Mouse (Mus musculus) forebrain, postnatal 0 days (tissue): Measurements from ENCODE around the gene 1700028J19Rik. TPM values are rescaled to one million over a fixed set of nuclear protein-coding genes. Genes with fewer than 3 reads are reported as not detected.
"Not testable (repeated sequence)": the region's sequence is repeated elsewhere in the genome, so short reads cannot be mapped to it uniquely, and the experiment has no call there.

ENCODE experiments used
- ATAC-seq: fragments of 200-750 bp; cut with Nextera tagmentation; 2 replicates; pipeline ENCODE4 v1.8.0; 2017; ENCODE audit warnings: mild to moderate bottlenecking, moderate library complexity
- DNase-seq: peaks from one replicate; pipeline ENCODE4 v3.0.0-alpha.2; 2015
- H3K27ac ChIP-seq: fragments of 300-500 bp; sonication (generic); 2 replicates; pipeline ENCODE4 v1.5.1; 2014; ENCODE audit warnings: low read depth, mild to moderate bottlenecking, antibody characterized with exemption, low read length, moderate library complexity, mixed read lengths
- H3K27me3 ChIP-seq: fragments of 300-500 bp; sonication (generic); 2 replicates; pipeline ENCODE4 v1.6.1; 2014; ENCODE audit warnings: mild to moderate bottlenecking, low read length, mixed read lengths; ENCODE audit not compliant: insufficient read depth
- H3K36me3 ChIP-seq: fragments of 300-500 bp; sonication (generic); 2 replicates; pipeline ENCODE4 v1.6.1; 2014; ENCODE audit warnings: mild to moderate bottlenecking, moderate library complexity; ENCODE audit not compliant: insufficient read depth
- H3K4me1 ChIP-seq: fragments of 300-500 bp; sonication (generic); 2 replicates; pipeline ENCODE4 v1.6.1; 2014; ENCODE audit warnings: antibody characterized with exemption; ENCODE audit not compliant: insufficient read depth
- H3K4me2 ChIP-seq: fragments of 300-500 bp; sonication (generic); 2 replicates; pipeline ENCODE4 v1.6.1; 2014; ENCODE audit warnings: low read depth, mild to moderate bottlenecking, moderate library complexity
- H3K4me3 ChIP-seq: fragments of 300-500 bp; sonication (generic); 2 replicates; pipeline ENCODE4 v1.5.1; 2014; ENCODE audit warnings: low read depth, low read length, mixed read lengths
- H3K9ac ChIP-seq: fragments of 300-500 bp; sonication (generic); 2 replicates; pipeline ENCODE4 v1.6.1; 2014; ENCODE audit warnings: mild to moderate bottlenecking
- H3K9me3 ChIP-seq: fragments of 300-500 bp; sonication (generic); 2 replicates; pipeline ENCODE4 v1.6.1; 2016; ENCODE audit warnings: low read length
- CTCF ChIP-seq: sonication (generic); IDR thresholded peaks from 2 replicates; pipeline ENCODE4 v1.5.1; 2016; ENCODE audit warnings: antibody characterized with exemption, control low read depth, low read depth
- WGBS: fragments of 180-500 bp; shearing (Covaris S2); extraction: QIAGEN DNeasy Blood & Tissue Kit; methylation state at CpG from one replicate; pipeline ENCODE4 v1.1.7; 2014; 5-methylcytosine and 5-hydroxymethylcytosine counted together
- polyA plus RNA-seq: library from polyadenylated mRNA; unstranded; fragments of >200 nt; fragmentation: Nextera tagmentation; extraction: Ambion mirVana; gene quantifications from 2 replicates; pipeline ENCODE4 v1.2.1, GENCODE M21; 2015
- total RNA-seq: library from RNA; depleted of rRNA; stranded (reverse); fragments of >200 nt; gene quantifications from 2 replicates; pipeline ENCODE4 v1.2.3, GENCODE M21; 2014

1700028J19Rik gene
- total and polyA plus RNA-seq, 2 experiments from 2014 or later = 0.29 to 2.3 TPM

GRCm38 (mm10) chr7:44225076-44225475 lies 21.4 kb downstream of the 1700028J19Rik start, which contains the start of gene Klk1:
TSS of gene Klk1 (plus strand) at chr7:44225360.
- ATAC-seq (no peak), DNase-seq (no peak)
- TF ChIP-seq CTCF = no peak
- Histone ChIP-seq H3K4me3 (no peak within 1 kb of the TSS), H3K9me3 (no peaks in the 10 kb centered on the region), H3K4me2 (no peak within 1 kb of the TSS), H3K9ac (no peak within 1 kb of the TSS), H3K27ac (no peak within 1 kb of the TSS), H3K36me3 (no peaks in the 10 kb centered on the region), H3K27me3 (no peaks in the 10 kb centered on the region), H3K4me1 (no peaks in the 10 kb centered on the region)
- WGBS = 44% methylated on average over 1 of the region's 1 CpGs

- H3K9me3 ChIP-seq = not testable (repeated sequence)
- 77% methylated on average over 6 of the region's 6 CpGs for WGBS
Observed at GRCm38 (mm10) chr7:44222335-44222734, 24.2 kb downstream of the 1700028J19Rik start.

GRCm38 (mm10) chr7:44221601-44222000 lies 24.9 kb downstream of the 1700028J19Rik start:
- H3K4me1 ChIP-seq, H3K4me2 ChIP-seq, ATAC-seq, H3K4me3 ChIP-seq, H3K9ac ChIP-seq, H3K27me3 ChIP-seq, H3K36me3 ChIP-seq, H3K9me3 ChIP-seq, H3K27ac ChIP-seq, DNase-seq: not testable (repeated sequence)
- 85% methylated on average over 8 of the region's 10 CpGs for WGBS

More at GRCm38 (mm10) chr7:44222335-44222734, 24.2 kb downstream of the 1700028J19Rik start:
- DNase-seq, ATAC-seq, H3K4me3 ChIP-seq, H3K4me1 ChIP-seq, H3K9ac ChIP-seq, H3K27me3 ChIP-seq, H3K36me3 ChIP-seq, H3K27ac ChIP-seq, H3K4me2 ChIP-seq: not testable (repeated sequence)

- no peak for TF ChIP-seq CTCF
- 79% methylated on average over 1 of the region's 1 CpGs for WGBS
- Histone ChIP-seq H3K9ac (no peak within 1 kb of the TSS), H3K9me3 (no peaks in the 10 kb centered on the region), H3K4me3 (no peak within 1 kb of the TSS), H3K4me1 (no peaks in the 10 kb centered on the region), H3K4me2 (no peak within 1 kb of the TSS), H3K27me3 (no peaks in the 10 kb centered on the region), H3K36me3 (no peaks in the 10 kb centered on the region), H3K27ac (no peak within 1 kb of the TSS)
- ATAC-seq = no peak
- DNase-seq = no peak
Observed at GRCm38 (mm10) chr7:44215645-44216044, 30.9 kb downstream of the 1700028J19Rik start, which contains the start of gene Klk1b5. TSS of gene Klk1b5 (plus strand) at chr7:44215945.

- Histone ChIP-seq H3K4me3 (no peak overlapping the region), H3K4me2 (no peak overlapping the region), H3K27ac (no peak overlapping the region), H3K36me3 (no peaks in the 10 kb centered on the region), H3K9me3 (no peaks in the 10 kb centered on the region), H3K9ac (no peak overlapping the region), H3K27me3 (no peaks in the 10 kb centered on the region), H3K4me1 (no peaks in the 10 kb centered on the region)
- ATAC-seq (no peak), DNase-seq (no peak)
- no peak for TF ChIP-seq CTCF
- 84% methylated on average over 3 of the region's 3 CpGs for WGBS
Observed at GRCm38 (mm10) chr7:44208307-44208706, 38.2 kb downstream of the 1700028J19Rik start.

- H3K4me2 ChIP-seq, ATAC-seq, H3K4me3 ChIP-seq, H3K9me3 ChIP-seq, H3K27ac ChIP-seq, DNase-seq, H3K4me1 ChIP-seq, H3K27me3 ChIP-seq, H3K36me3 ChIP-seq, H3K9ac ChIP-seq: not testable (repeated sequence)
- 55% methylated on average over 3 of the region's 3 CpGs for WGBS
Observed at GRCm38 (mm10) chr7:44207135-44207534, 39.4 kb downstream of the 1700028J19Rik start, which contains the start of gene Klk1b4. TSS of gene Klk1b4 (plus strand) at chr7:44207435.

GRCm38 (mm10) chr7:44197891-44198290 lies 48.6 kb downstream of the 1700028J19Rik start, which contains the start of gene Klk1b3:
TSS of gene Klk1b3 (plus strand) at chr7:44198191.
- TF ChIP-seq CTCF = no peak
- H3K4me3 ChIP-seq = no peak within 1 kb of the TSS
- 71% methylated on average over 3 of the region's 3 CpGs for WGBS
- H3K36me3 ChIP-seq = no peaks in the 10 kb centered on the region
- ATAC-seq = no peak
- H3K9me3 ChIP-seq = no peaks in the 10 kb centered on the region
- H3K4me1 ChIP-seq = no peaks in the 10 kb centered on the region
- H3K27me3 ChIP-seq = no peaks in the 10 kb centered on the region
- DNase-seq = no peak
- H3K4me2 ChIP-seq = no peak within 1 kb of the TSS
- H3K9ac ChIP-seq = no peak within 1 kb of the TSS
- no peak within 1 kb of the TSS for H3K27ac ChIP-seq

- not testable (repeated sequence) for H3K36me3 ChIP-seq, H3K27ac ChIP-seq, H3K9ac ChIP-seq, H3K4me1 ChIP-seq, DNase-seq, H3K27me3 ChIP-seq, ATAC-seq, H3K4me3 ChIP-seq, H3K9me3 ChIP-seq, H3K4me2 ChIP-seq
- WGBS = 95% methylated on average over 1 of the region's 1 CpGs
Observed at GRCm38 (mm10) chr7:44193466-44193865, 53.0 kb downstream of the 1700028J19Rik start.

GRCm38 (mm10) chr7:44187936-44188335 lies 58.6 kb downstream of the 1700028J19Rik start, which contains the start of gene Klk1b24:
TSS of gene Klk1b24 (plus strand) at chr7:44188236.
- not testable (repeated sequence) for ATAC-seq, DNase-seq

GRCm38 (mm10) chr7:44186516-44186915 lies 60.0 kb downstream of the 1700028J19Rik start:
- H3K4me3 ChIP-seq, H3K27ac ChIP-seq, H3K9me3 ChIP-seq, H3K4me1 ChIP-seq, H3K27me3 ChIP-seq, H3K36me3 ChIP-seq, DNase-seq, H3K4me2 ChIP-seq, H3K9ac ChIP-seq, ATAC-seq: not testable (repeated sequence)
- 66% methylated on average over 8 of the region's 8 CpGs for WGBS

More at GRCm38 (mm10) chr7:44187936-44188335, 58.6 kb downstream of the 1700028J19Rik start, which contains the start of gene Klk1b24:
- not testable (repeated sequence) for H3K4me3 ChIP-seq, H3K4me1 ChIP-seq, H3K9ac ChIP-seq, H3K9me3 ChIP-seq, H3K36me3 ChIP-seq, H3K27me3 ChIP-seq, H3K27ac ChIP-seq, H3K4me2 ChIP-seq
